Mouse (Mus musculus) small intestine, adult 2 months (tissue): Measurements from ENCODE around the gene Spata31d1d.
"Not testable (repeated sequence)": the region's sequence is repeated elsewhere in the genome, so short reads cannot be mapped to it uniquely, and the experiment has no call there.

Experiments used
- CTCF ChIP-seq: fragments of 200-500 bp; IDR thresholded peaks from 2 replicates; pipeline ENCODE4 v1.5.1; 2012; ENCODE audit warnings: low read depth, mild to moderate bottlenecking, control low read depth, inconsistent platforms, low read length, moderate library complexity, mixed read lengths; ENCODE audit not compliant: insufficient replicate concordance, insufficient read length; ENCODE audit errors: extremely low read depth
- POLR2A ChIP-seq: fragments of 200-500 bp; IDR thresholded peaks from 2 replicates; pipeline ENCODE4 v1.6.1; 2012; ENCODE audit warnings: low read depth, mild to moderate bottlenecking, control low read depth, inconsistent platforms, low read length, moderate library complexity

DNA sequence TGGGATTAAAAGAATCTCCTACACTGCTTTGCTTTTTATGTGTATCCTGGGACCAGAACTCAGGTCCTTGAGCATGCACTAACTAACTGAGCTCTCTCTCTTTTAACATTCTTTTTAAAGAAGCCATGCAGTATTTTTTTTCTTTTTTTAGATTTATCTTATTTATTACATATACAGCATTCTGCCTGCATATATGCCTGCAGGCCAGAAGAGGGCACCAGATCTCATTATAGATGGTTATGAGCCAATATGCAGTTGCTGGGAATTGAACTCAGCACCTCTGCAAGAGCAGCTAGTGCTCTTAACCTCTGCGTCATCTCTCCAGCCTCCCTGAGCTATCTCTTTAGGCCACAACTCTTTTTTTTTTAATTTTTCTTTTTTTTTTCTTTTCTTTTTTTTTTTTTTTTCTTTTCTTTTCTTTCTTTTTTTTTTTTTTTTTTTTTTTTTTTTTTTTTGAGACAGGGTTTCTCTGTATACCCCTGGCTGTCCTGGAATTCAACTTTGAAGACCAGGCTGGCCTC is 48.3 kb upstream of the Spata31d1d start:
- not testable (repeated sequence) for TF ChIP-seq CTCF, POLR2A
